Mouse (Mus musculus) embryo, embryonic 10 days (tissue): ENCODE measurements around the gene Akap5.
A peak's percentile ranks its signal among the peaks of the same experiment; 100 is the strongest.

Experiments used
- DNase-seq: peaks from one replicate; pipeline ENCODE4 v3.0.0-alpha.2; 2015; ENCODE audit warnings: low spot score

Akap5 gene

GRCm38 (mm10) chr12:76324679-76325431 is at the start of gene Akap5:
TSS of gene Akap5 (plus strand) at chr12:76324891.
- peak; percentile 80 for DNase-seq

GRCm38 (mm10) chr12:76278209-76278608 is 46.5 kb upstream of the Akap5 start:
- no peak for DNase-seq

GRCm38 (mm10) chr12:76280556-76280955 is 44.1 kb upstream of the Akap5 start:
- no peak for DNase-seq

- DNase-seq, result no peak
Observed at GRCm38 (mm10) chr12:76281111-76281660, 43.5 kb upstream of the Akap5 start.

- DNase-seq, result no peak
Observed at GRCm38 (mm10) chr12:76282132-76282531, 42.6 kb upstream of the Akap5 start.

GRCm38 (mm10) chr12:76282532-76283173 is 42.0 kb upstream of the Akap5 start:
- DNase-seq, result no peak

GRCm38 (mm10) chr12:76285418-76285817 is 39.3 kb upstream of the Akap5 start:
- DNase-seq, result no peak

- no peak for DNase-seq
Observed at GRCm38 (mm10) chr12:76287986-76288385, 36.7 kb upstream of the Akap5 start.

- DNase-seq, result no peak
Observed at GRCm38 (mm10) chr12:76288494-76288893, 36.2 kb upstream of the Akap5 start.

GRCm38 (mm10) chr12:76289428-76289827 is 35.3 kb upstream of the Akap5 start:
- no peak for DNase-seq

GRCm38 (mm10) chr12:76290271-76290670 is 34.4 kb upstream of the Akap5 start:
- no peak for DNase-seq

- DNase-seq, result peak; percentile 75
Observed at GRCm38 (mm10) chr12:76293192-76293591, 31.5 kb upstream of the Akap5 start.

GRCm38 (mm10) chr12:76297830-76298229 is 26.9 kb upstream of the Akap5 start:
- DNase-seq, result no peak

- no peak for DNase-seq
Observed at GRCm38 (mm10) chr12:76299361-76299906, 25.3 kb upstream of the Akap5 start.

GRCm38 (mm10) chr12:76300367-76300766 is 24.3 kb upstream of the Akap5 start:
- DNase-seq, result no peak

GRCm38 (mm10) chr12:76303474-76303873 is 21.2 kb upstream of the Akap5 start:
- no peak for DNase-seq

- no peak for DNase-seq
Observed at GRCm38 (mm10) chr12:76304199-76304598, 20.5 kb upstream of the Akap5 start.

GRCm38 (mm10) chr12:76305107-76305506 is 19.6 kb upstream of the Akap5 start:
- DNase-seq, result no peak

- DNase-seq, result no peak
Observed at GRCm38 (mm10) chr12:76306852-76307561, 17.7 kb upstream of the Akap5 start.

GRCm38 (mm10) chr12:76307964-76308363 is 16.7 kb upstream of the Akap5 start:
- peak; percentile 40 for DNase-seq

- no peak for DNase-seq
Observed at GRCm38 (mm10) chr12:76308436-76308835, 16.3 kb upstream of the Akap5 start.

- DNase-seq, result no peak
Observed at GRCm38 (mm10) chr12:76310007-76310406, 14.7 kb upstream of the Akap5 start.
